Mouse (Mus musculus): Measurements from ENCODE around the gene Gm20716. TPM values are rescaled to one million over a fixed set of nuclear protein-coding genes. Genes with fewer than 3 reads are reported as not detected.

Gm20716 gene
- polyA plus RNA-seq, 1 experiment from 2014 or later = 11.7 TPM

Small RNAs within 50 kb of the gene (microRNA-seq; reads per million reads assigned to microRNA genes)
- gene Gm24561 = not detected

Other genes with a start within 250 kb of the Gm20716 start
- 0.67 and 1.2 TPM in 2 replicates for gene Ripor3, start 219.7 kb downstream of the Gm20716 start, polyA plus RNA-seq (2015; fragmentation: Nextera tagmentation; extraction: Ambion mirVana)
- 7.3 and 7.8 TPM in 2 replicates for gene Pard6b, start 149.4 kb downstream of the Gm20716 start, polyA plus RNA-seq (2015; fragmentation: Nextera tagmentation; extraction: Ambion mirVana)
- gene Adnp, start 23.3 kb downstream of the Gm20716 start, polyA plus RNA-seq (2015; fragmentation: Nextera tagmentation; extraction: Ambion mirVana) = 1.8 TPM in 2 replicates
- gene Dpm1, start 227 bp upstream of the Gm20716 start, polyA plus RNA-seq (2015; fragmentation: Nextera tagmentation; extraction: Ambion mirVana) = 81.8 and 95.3 TPM in 2 replicates
- 4.2 and 4.4 TPM in 2 replicates for gene Mocs3, start 258 bp upstream of the Gm20716 start, polyA plus RNA-seq (2015; fragmentation: Nextera tagmentation; extraction: Ambion mirVana)
- gene Kcng1, start 51.4 kb upstream of the Gm20716 start, polyA plus RNA-seq (2015; fragmentation: Nextera tagmentation; extraction: Ambion mirVana) = 0.90 and 0.97 TPM in 2 replicates

Measured in heart, embryonic 13.5 days (tissue).